Mouse (Mus musculus) heart, postnatal 0 days (tissue): ENCODE measurements at regions not wholly inside any gene's neighbourhood (a gene's known extent, or its start where the extent isn't known, plus 50 kb on each side); places are given as distances from the start of the nearest gene placed in this dataset.
A peak's percentile ranks its signal among the peaks of the same experiment; 100 is the strongest.

ENCODE experiments used
- ATAC-seq: fragments of 200-750 bp; cut with Nextera tagmentation; 2 replicates; pipeline ENCODE4 v1.8.0; 2017; ENCODE audit warnings: low read depth, moderate number of reproducible peaks, moderate library complexity; ENCODE audit not compliant: insufficient read depth
- DNase-seq: peaks from one replicate; pipeline ENCODE4 v3.0.0-alpha.2; 2016; ENCODE audit warnings: low spot score
- H3K27ac ChIP-seq: fragments of 300-500 bp; sonication (generic); 2 replicates; pipeline ENCODE4 v1.5.1; 2014; ENCODE audit warnings: low read depth, mild to moderate bottlenecking
- H3K27me3 ChIP-seq: fragments of 300-500 bp; sonication (generic); 2 replicates; pipeline ENCODE4 v1.6.1; 2014; ENCODE audit warnings: low read length, mixed read lengths; ENCODE audit not compliant: control insufficient read depth, insufficient read depth
- H3K36me3 ChIP-seq: fragments of 300-500 bp; sonication (generic); replicated peaks from 2 replicates; pipeline ENCODE4 v1.6.1; 2014; ENCODE audit warnings: low read length, mixed read lengths; ENCODE audit not compliant: control insufficient read depth, insufficient read depth
- H3K4me1 ChIP-seq: fragments of 300-500 bp; sonication (generic); 2 replicates; pipeline ENCODE4 v1.6.1; 2014; ENCODE audit warnings: antibody characterized with exemption; ENCODE audit not compliant: control insufficient read depth, insufficient read depth
- H3K4me2 ChIP-seq: fragments of 300-500 bp; sonication (generic); 2 replicates; pipeline ENCODE4 v1.6.1; 2014; ENCODE audit warnings: low read depth, mild to moderate bottlenecking, low read length, moderate library complexity
- H3K4me3 ChIP-seq: fragments of 300-500 bp; sonication (generic); 2 replicates; pipeline ENCODE4 v1.5.1; 2014; ENCODE audit warnings: low read depth, low read length
- H3K9ac ChIP-seq: fragments of 300-500 bp; sonication (generic); replicated peaks from 2 replicates; pipeline ENCODE4 v1.6.1; 2014; ENCODE audit warnings: low read depth, low read length, mixed read lengths
- H3K9me3 ChIP-seq: fragments of 300-500 bp; sonication (generic); replicated peaks from 2 replicates; pipeline ENCODE4 v1.6.1; 2016; ENCODE audit warnings: low read length; ENCODE audit not compliant: control insufficient read depth
- CTCF ChIP-seq: IDR thresholded peaks from 2 replicates; pipeline ENCODE4 v1.5.1; 2016; ENCODE audit warnings: antibody characterized with exemption, control low read depth, low read depth
- EP300 ChIP-seq: IDR thresholded peaks from 2 replicates; pipeline ENCODE4 v1.6.1; 2016; ENCODE audit warnings: antibody characterized with exemption, low read depth
- WGBS: fragments of 180-500 bp; shearing (Covaris S2); extraction: QIAGEN DNeasy Blood & Tissue Kit; methylation state at CpG from one replicate; pipeline ENCODE4 v1.1.7; 2014; 5-methylcytosine and 5-hydroxymethylcytosine counted together

DNA sequence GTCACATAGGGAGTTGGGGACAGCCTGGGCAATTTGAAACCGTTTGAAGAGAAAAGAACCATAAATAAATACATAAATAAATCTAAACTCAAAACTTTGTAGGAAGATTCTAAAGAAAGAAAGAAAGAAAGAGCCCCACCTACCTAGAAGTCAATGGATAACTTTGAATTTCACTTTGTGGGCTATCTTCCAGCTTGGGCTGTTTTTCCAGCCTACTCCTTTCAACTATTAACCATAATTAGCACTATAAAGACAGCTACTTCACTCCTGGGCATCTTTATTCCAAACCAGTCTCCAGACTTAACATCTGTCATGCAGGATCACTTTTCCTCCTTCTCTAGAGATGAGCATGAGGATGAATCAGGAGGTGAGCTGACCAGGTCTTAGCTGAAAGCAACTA lies 77.6 kb upstream of the Plekhg1 start:
- WGBS: 57% methylated on average over 1 of the region's 1 CpGs
- TF ChIP-seq EP300 (no peak), CTCF (no peak)
- Histone ChIP-seq H3K4me2 (no peak overlapping the region), H3K36me3 (no peaks in the 10 kb centered on the region), H3K9me3 (no peaks in the 10 kb centered on the region), H3K4me3 (no peak overlapping the region), H3K27ac (no peak overlapping the region), H3K9ac (no peak overlapping the region), H3K4me1 (no peaks in the 10 kb centered on the region), H3K27me3 (no peaks in the 10 kb centered on the region)
- ATAC-seq (no peak), DNase-seq (no peak)

DNA sequence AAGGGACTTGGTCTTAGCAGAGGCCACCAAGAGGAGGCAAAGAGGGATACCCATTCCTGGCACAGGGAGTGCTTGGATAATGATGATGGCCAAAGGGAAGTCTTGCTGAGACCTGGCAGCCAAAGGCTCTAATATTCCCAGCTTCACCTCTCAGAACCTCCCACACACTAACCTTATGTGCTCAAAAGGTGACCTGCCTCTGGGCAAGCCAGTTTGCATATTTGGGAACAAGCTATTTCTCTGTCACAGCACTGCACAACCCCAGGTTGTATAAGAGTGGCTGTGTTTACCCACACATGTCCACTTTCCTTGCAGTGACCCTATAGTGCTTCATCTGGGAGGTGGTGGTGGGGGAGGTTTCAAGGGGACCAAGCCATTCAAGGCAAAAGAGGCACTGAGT lies 76.9 kb upstream of the Plekhg1 start:
- no peak for ATAC-seq
- no peak overlapping the region for H3K27ac ChIP-seq
- TF ChIP-seq CTCF (no peak), EP300 (no peak)

DNA sequence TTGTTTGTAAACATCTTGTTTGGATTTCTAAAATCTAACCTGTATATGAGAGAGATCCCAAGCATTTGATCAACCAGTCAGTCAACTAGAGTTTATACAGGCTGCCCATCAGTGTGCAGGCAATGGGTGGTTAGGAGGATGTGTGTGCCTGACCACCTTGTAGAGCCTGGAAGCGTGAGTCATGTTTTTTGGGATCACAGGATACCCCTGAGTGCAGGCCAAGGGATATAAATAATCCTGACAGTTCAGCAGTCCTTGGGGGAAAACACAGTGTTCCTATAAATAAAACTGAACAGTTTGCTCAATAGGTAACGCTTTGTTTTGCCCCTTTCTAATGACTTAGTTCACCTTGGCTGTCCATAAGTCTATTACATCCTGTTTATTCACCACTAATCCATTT lies 55.7 kb upstream of the Plekhg1 start:
- Histone ChIP-seq H3K4me1 (no peaks in the 10 kb centered on the region), H3K4me3 (no peak overlapping the region), H3K27me3 (no peaks in the 10 kb centered on the region), H3K9me3 (no peaks in the 10 kb centered on the region), H3K27ac (no peak overlapping the region), H3K4me2 (no peak overlapping the region), H3K9ac (no peak overlapping the region), H3K36me3 (no peaks in the 10 kb centered on the region)
- DNase-seq (no peak), ATAC-seq (peak; percentile 49; the same call in 1 of the 2 replicates)
- WGBS: 18% methylated on average over 2 of the region's 2 CpGs
- no peak for TF ChIP-seq EP300
- TF ChIP-seq CTCF: no peak

More for the DNA sequence above, 76.9 kb upstream of the Plekhg1 start:
- no peaks in the 10 kb centered on the region for H3K27me3 ChIP-seq
- H3K4me2 ChIP-seq: no peak overlapping the region
- H3K4me3 ChIP-seq: no peak overlapping the region
- DNase-seq: no peak
- H3K4me1 ChIP-seq: no peaks in the 10 kb centered on the region
- H3K9me3 ChIP-seq: no peaks in the 10 kb centered on the region
- H3K9ac ChIP-seq: no peak overlapping the region
- H3K36me3 ChIP-seq: no peaks in the 10 kb centered on the region
